Mouse (Mus musculus): ENCODE measurements around the gene Trank1.
A peak's percentile ranks its signal among the peaks of the same experiment; 100 is the strongest.

Gene Trank1

GRCm38 (mm10) chr9:111302196-111302831, 9.2 kb upstream of the Trank1 start:
- no peak for DNase-seq (ENCODE audit: low spot score)

- DNase-seq (ENCODE audit: low spot score): no peak
Measured at GRCm38 (mm10) chr9:111304036-111304435, 7.5 kb upstream of the Trank1 start.

- DNase-seq (ENCODE audit: low spot score): no peak
Measured at GRCm38 (mm10) chr9:111306142-111306541, 5.4 kb upstream of the Trank1 start.

- DNase-seq (ENCODE audit: low spot score): no peak
Measured at GRCm38 (mm10) chr9:111311843-111312441, 403 bp downstream of the Trank1 start.

- DNase-seq (ENCODE audit: low spot score): no peak
Measured at GRCm38 (mm10) chr9:111312442-111313141, 1.1 kb downstream of the Trank1 start.

- no peak for DNase-seq (ENCODE audit: low spot score)
Measured at GRCm38 (mm10) chr9:111313299-111313698, 1.8 kb downstream of the Trank1 start.

- no peak for DNase-seq (ENCODE audit: low spot score)
Measured at GRCm38 (mm10) chr9:111313793-111314192, 2.3 kb downstream of the Trank1 start.

- peak; percentile 52 for DNase-seq (ENCODE audit: low spot score)
Measured at GRCm38 (mm10) chr9:111314219-111314618, 2.7 kb downstream of the Trank1 start.

GRCm38 (mm10) chr9:111320912-111321311, 9.4 kb downstream of the Trank1 start:
- no peak for DNase-seq (ENCODE audit: low spot score)

GRCm38 (mm10) chr9:111324881-111325280, 13.3 kb downstream of the Trank1 start:
- DNase-seq (ENCODE audit: low spot score): no peak

- DNase-seq (ENCODE audit: low spot score): no peak
Measured at GRCm38 (mm10) chr9:111329881-111330280, 18.3 kb downstream of the Trank1 start.

- no peak for DNase-seq (ENCODE audit: low spot score)
Measured at GRCm38 (mm10) chr9:111333790-111334189, 22.3 kb downstream of the Trank1 start.

GRCm38 (mm10) chr9:111334555-111335164, 23.1 kb downstream of the Trank1 start:
- no peak for DNase-seq (ENCODE audit: low spot score)

- DNase-seq (ENCODE audit: low spot score): no peak
Measured at GRCm38 (mm10) chr9:111351233-111351632, 39.7 kb downstream of the Trank1 start.

- DNase-seq (ENCODE audit: low spot score): no peak
Measured at GRCm38 (mm10) chr9:111351641-111352040, 40.1 kb downstream of the Trank1 start.

- DNase-seq (ENCODE audit: low spot score): no peak
Measured at GRCm38 (mm10) chr9:111352646-111353045, 41.1 kb downstream of the Trank1 start.

- no peak for DNase-seq (ENCODE audit: low spot score)
Measured at GRCm38 (mm10) chr9:111355041-111355440, 43.5 kb downstream of the Trank1 start.

- no peak for DNase-seq (ENCODE audit: low spot score)
Measured at GRCm38 (mm10) chr9:111356386-111356785, 44.8 kb downstream of the Trank1 start.

- DNase-seq (ENCODE audit: low spot score): no peak
Measured at GRCm38 (mm10) chr9:111363656-111364055, 52.1 kb downstream of the Trank1 start.

GRCm38 (mm10) chr9:111367713-111368112, 56.2 kb downstream of the Trank1 start:
- no peak for DNase-seq (ENCODE audit: low spot score)

- no peak for DNase-seq (ENCODE audit: low spot score)
Measured at GRCm38 (mm10) chr9:111372079-111372478, 60.5 kb downstream of the Trank1 start.

GRCm38 (mm10) chr9:111377868-111378267, 66.3 kb downstream of the Trank1 start:
- DNase-seq (ENCODE audit: low spot score): no peak

Data from urinary bladder, postnatal 25 days (tissue).